Mouse (Mus musculus): ENCODE measurements around the gene Cdh20.

- no peak for TF ChIP-seq GATA2 (IDR thresholded peaks at IDR 0.05; ENCODE audit: borderline replicate concordance, low read depth, low read length)
- no peak for TF ChIP-seq CTCF (IDR thresholded peaks at IDR 0.05; ENCODE audit: low read depth, low read length)
- TF ChIP-seq POLR2AphosphoS5 (IDR thresholded peaks at IDR 0.05; ENCODE audit: insufficient replicate concordance, low read depth, low read length), result no peak
- TF ChIP-seq GATA1 (IDR thresholded peaks at IDR 0.05; ENCODE audit: borderline replicate concordance, low read length), result no peak
- TF ChIP-seq TAL1 (conservative IDR thresholded peaks at IDR 0.05; ENCODE audit: low read depth, low read length), result no peak
These were observed 193.3 kb downstream of the Cdh20 start for GRCm38 (mm10) chr1:104961670-104962069.
